Mouse (Mus musculus): ENCODE results near the gene Pbx4. TPM values are rescaled to one million over a fixed set of nuclear protein-coding genes. Genes with fewer than 3 reads are reported as not detected.
A peak's percentile ranks its signal among the peaks of the same experiment; 100 is the strongest.

The Pbx4 gene
- 2.4 and 3.9 TPM in 2 replicates for polyA plus RNA-seq (2015; fragmentation: Nextera tagmentation; extraction: Ambion mirVana)

DNA sequence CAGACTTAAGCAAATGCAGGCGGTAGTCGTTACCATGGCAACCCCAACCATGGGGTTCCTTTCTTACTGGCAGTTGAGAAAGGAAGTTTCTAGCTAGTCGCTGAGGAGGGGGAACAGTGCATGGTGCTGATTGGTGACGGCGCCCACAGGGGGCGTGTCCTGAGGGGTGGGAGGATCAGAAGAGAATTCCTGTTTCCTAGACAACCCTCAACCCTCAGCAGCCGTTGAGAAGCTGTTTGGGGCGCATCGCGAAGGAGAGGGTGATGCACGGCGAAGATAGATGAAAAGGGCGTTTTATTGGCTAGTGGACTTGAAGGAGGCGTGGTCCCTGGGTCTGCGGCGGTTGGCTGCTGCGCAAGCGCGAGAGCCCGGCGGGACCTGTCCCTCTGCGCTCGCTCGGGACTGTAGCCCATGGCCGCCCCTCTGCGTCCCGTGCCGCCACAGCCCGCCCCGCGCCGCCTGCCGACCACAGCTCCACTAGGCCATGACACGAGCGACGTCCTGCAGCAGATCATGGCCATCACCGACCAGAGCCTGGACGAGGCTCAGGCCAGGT is at the start of gene Pbx4:
TSS of gene Pbx4 (plus strand) at position 194 of the 556 bp plus-strand sequence.
- H3K27ac ChIP-seq (replicated peaks): 0 out of 2 replicates have a peak within 1 kb of the TSS, but pooled peaks have one; percentile 17
- H3K4me2 ChIP-seq: peak within 1 kb of the TSS; percentile 92
- peak within 1 kb of the TSS; percentile 63 for H3K4me3 ChIP-seq
- peak; percentile 79 for ATAC-seq (ENCODE audit: extremely low read depth, insufficient number of reproducible peaks, low FRiP score, low TSS enrichment)
- peaks cover 20% of the 10 kb centered on the region for H3K4me1 ChIP-seq
- under 1% methylated on average over 38 of the region's 38 CpGs for WGBS
- H3K36me3 ChIP-seq: 0 out of 2 replicates have a peak, but pooled peaks cover 6% of the 10 kb centered on the region
- no peaks in the 10 kb centered on the region for H3K9me3 ChIP-seq
- H3K27me3 ChIP-seq (replicated peaks): peaks cover 10% of the 10 kb centered on the region
- peak within 1 kb of the TSS; percentile 82 for H3K9ac ChIP-seq

DNA sequence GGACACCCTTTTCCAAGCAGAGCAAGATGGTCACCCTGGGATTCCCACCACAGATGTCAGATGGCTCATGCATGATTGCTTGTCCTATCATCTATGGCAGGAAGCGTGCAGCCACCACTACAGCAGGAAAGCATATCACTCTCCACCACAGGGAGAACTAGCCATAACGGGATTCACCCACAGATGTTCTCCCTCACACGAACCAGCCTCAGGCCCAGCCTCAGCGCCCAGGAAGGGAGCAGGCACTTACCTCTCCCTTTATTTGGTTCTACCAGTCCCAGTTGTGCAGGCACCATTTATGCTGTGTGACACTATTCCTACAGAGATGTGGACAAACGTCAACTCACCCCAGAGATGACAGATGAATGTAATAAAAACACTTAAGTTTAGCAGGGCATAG is 43.2 kb upstream of the Pbx4 start:
- H3K27ac ChIP-seq (replicated peaks): no peak overlapping the region
- 83% methylated on average over 5 of the region's 5 CpGs for WGBS

DNA sequence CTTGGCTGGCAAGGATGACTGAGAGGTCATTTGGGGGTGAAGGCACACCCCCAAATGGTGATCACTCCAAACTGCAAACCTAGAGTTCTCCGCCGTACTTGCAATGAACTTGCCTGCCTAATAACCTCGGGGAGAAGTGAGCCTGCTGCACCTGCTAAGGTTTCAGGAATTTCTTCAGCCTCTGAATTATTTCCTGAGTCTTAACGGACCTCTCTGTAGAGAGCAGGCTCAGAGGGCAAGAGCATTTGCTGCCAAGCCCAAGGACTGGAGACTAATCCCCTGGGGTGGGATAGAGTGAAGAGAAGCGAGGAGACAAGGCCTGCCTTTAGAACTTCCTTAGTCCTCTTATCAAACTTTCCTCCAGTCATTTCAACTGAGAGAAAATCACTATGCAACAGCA is 42.6 kb upstream of the Pbx4 start:
- H3K27me3 ChIP-seq (replicated peaks): no peaks in the 10 kb centered on the region
- peaks cover 17% of the 10 kb centered on the region for H3K36me3 ChIP-seq
- peak overlapping the region; percentile 100 for H3K4me3 ChIP-seq
- peak overlapping the region; percentile 88 for H3K4me2 ChIP-seq
- no peaks in the 10 kb centered on the region for H3K9me3 ChIP-seq
- H3K4me1 ChIP-seq: peaks cover 25% of the 10 kb centered on the region
- peak overlapping the region; percentile 98; the same call in 1 of the 2 replicates for H3K9ac ChIP-seq
- no peak for ATAC-seq (ENCODE audit: extremely low read depth, insufficient number of reproducible peaks, low FRiP score, low TSS enrichment)
- 57% methylated on average over 5 of the region's 5 CpGs for WGBS
- H3K27ac ChIP-seq (replicated peaks): no peak overlapping the region

More for the DNA sequence above, 43.2 kb upstream of the Pbx4 start:
- Histone ChIP-seq H3K9me3 (no peaks in the 10 kb centered on the region), H3K4me1 (peaks cover 25% of the 10 kb centered on the region), H3K4me2 (no peak overlapping the region), H3K27me3 (replicated peaks) (no peaks in the 10 kb centered on the region), H3K36me3 (peaks cover 10% of the 10 kb centered on the region), H3K9ac (no peak overlapping the region), H3K4me3 (no peak overlapping the region)
- ATAC-seq (ENCODE audit: extremely low read depth, insufficient number of reproducible peaks, low FRiP score, low TSS enrichment): no peak

DNA sequence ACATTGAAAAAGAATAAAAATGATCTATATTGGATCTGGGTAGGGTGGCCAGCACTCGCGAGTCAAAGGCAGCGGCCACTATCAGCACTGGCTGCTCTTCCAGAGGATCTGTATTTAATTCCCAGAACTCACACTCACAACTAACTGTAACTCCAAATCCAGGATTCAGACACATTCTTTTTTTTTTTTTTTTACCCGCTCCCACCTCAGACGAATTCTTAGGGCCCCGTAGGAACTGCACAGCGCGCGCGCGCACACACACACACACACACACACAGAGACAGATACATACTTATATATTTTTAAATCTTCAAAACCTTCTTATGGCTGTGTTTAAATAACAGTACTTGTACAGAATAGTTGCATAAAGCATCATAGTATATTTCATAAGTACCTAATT is 41.9 kb upstream of the Pbx4 start:
- H3K4me2 ChIP-seq: peak overlapping the region; percentile 88
- peak overlapping the region; percentile 100 for H3K4me3 ChIP-seq
- peak overlapping the region; percentile 98 for H3K9ac ChIP-seq
- 23% methylated on average over 11 of the region's 11 CpGs for WGBS
- H3K27ac ChIP-seq (replicated peaks): peak overlapping the region; percentile 91
- no peaks in the 10 kb centered on the region for H3K27me3 ChIP-seq (replicated peaks)
- peaks cover 23% of the 10 kb centered on the region for H3K36me3 ChIP-seq
- peaks cover 25% of the 10 kb centered on the region for H3K4me1 ChIP-seq
- H3K9me3 ChIP-seq: no peaks in the 10 kb centered on the region
- ATAC-seq (ENCODE audit: extremely low read depth, insufficient number of reproducible peaks, low FRiP score, low TSS enrichment): no peak

DNA sequence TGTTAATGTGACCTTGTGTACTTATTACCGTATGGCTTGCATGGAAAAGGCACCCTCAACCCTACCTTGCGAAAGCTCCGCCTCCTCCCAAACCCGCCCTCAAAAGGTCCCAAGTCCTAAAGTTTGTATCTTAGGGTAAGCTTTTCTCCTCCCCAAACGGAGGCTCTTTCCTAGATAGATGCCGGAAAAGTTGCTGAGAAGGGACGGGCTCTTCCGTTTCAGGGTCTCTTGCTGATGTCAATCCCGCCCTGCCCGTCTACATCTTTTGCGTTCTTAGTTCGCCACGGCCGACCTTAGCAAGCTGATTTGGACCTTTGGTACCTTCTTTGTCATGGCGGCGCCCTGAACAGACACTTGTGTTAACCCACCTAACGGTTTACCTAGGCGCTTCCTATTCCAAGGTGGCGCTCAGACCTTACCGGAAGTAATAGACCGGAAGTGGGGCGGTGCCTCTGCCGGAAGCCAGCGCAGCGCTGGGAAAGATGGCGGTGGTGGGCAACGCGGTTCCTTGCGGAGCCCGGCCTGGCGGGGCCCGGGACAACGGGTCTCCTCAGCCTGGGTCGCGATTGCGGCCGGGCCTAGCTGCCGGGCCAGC is 41.4 kb upstream of the Pbx4 start, which contains the start of the genes Atp13a1 and Zfp866:
TSS of gene Atp13a1 (plus strand) at position 391 of the 595 bp plus-strand sequence.
TSS of gene Zfp866 (minus strand) at position 406 of the 595 bp plus-strand sequence.
- Histone ChIP-seq H3K9ac (peak within 1 kb of the TSS; percentile 98), H3K4me1 (peaks cover 25% of the 10 kb centered on the region), H3K4me3 (peak within 1 kb of the TSS; percentile 100), H3K27ac (replicated peaks) (peak within 1 kb of the TSS; percentile 91), H3K4me2 (peak within 1 kb of the TSS; percentile 88), H3K27me3 (replicated peaks) (no peaks in the 10 kb centered on the region), H3K9me3 (no peaks in the 10 kb centered on the region), H3K36me3 (peaks cover 28% of the 10 kb centered on the region)
- ATAC-seq (ENCODE audit: extremely low read depth, insufficient number of reproducible peaks, low FRiP score, low TSS enrichment): peak; percentile 77; the same call in 1 of the 2 replicates
- WGBS: under 1% methylated on average over 38 of the region's 38 CpGs

DNA sequence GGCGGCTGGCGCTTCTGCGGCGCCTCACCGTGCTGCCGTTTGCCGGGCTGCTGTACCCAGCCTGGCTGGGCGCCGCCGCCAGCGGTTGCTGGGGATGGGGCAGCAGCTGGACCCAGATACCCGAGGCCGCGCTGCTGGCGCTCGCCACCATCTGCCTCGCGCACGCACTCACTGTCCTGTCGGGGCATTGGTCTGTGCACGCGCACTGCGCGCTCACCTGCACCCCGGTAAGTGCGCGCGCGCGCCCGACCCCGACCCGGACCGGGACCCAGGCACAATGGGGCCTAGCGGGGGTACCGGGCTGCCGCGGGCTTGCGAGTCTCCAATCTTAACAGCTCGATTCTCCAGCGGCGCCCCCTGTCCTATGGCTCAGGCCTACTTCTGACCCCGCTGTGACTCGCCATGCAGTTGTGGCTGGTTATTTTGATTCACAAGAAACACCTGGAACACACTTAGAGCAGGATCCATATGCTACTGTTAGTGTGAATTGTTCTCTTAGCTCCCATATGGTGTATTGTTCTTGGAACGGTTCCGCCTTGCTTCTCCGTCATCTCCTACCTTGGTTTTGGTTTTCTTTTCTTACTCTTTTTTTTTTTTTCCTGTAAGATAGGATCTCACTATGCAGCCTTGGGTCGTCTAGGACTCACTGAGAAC is 40.7 kb upstream of the Pbx4 start:
- Histone ChIP-seq H3K36me3 (peaks cover 35% of the 10 kb centered on the region), H3K4me1 (peaks cover 25% of the 10 kb centered on the region), H3K4me2 (peak overlapping the region; percentile 88), H3K9ac (peak overlapping the region; percentile 98), H3K9me3 (no peaks in the 10 kb centered on the region), H3K4me3 (peak overlapping the region; percentile 100), H3K27ac (replicated peaks) (peak overlapping the region; percentile 91), H3K27me3 (replicated peaks) (no peaks in the 10 kb centered on the region)
- peak; percentile 47 for ATAC-seq (ENCODE audit: extremely low read depth, insufficient number of reproducible peaks, low FRiP score, low TSS enrichment)
- under 1% methylated on average over 48 of the region's 48 CpGs for WGBS

DNA sequence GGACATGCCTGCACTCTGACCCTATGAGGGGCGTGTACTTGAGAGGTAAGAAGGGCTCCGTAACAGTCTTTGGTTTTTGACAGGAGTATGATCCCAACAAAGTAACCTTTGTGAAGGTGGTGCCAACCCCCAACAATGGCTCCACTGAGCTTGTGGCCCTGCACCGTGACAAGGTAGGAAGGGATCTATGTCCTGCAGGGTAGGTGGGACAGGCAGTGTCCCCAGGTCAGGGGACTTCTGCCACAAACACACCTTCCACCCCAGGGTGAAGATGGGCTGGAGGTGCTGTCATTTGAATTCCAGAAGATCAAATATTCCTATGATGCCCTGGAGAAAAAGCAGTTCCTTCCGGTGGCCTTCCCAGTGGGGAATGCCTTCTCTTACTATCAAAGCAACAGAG is 38.6 kb upstream of the Pbx4 start:
- no peak overlapping the region for H3K9ac ChIP-seq
- H3K4me3 ChIP-seq: no peak overlapping the region
- no peak overlapping the region for H3K27ac ChIP-seq (replicated peaks)
- H3K36me3 ChIP-seq: peaks cover 56% of the 10 kb centered on the region
- peaks cover 25% of the 10 kb centered on the region for H3K4me1 ChIP-seq
- H3K4me2 ChIP-seq: no peak overlapping the region
- H3K27me3 ChIP-seq (replicated peaks): no peaks in the 10 kb centered on the region
- 92% methylated on average over 4 of the region's 4 CpGs for WGBS
- no peaks in the 10 kb centered on the region for H3K9me3 ChIP-seq
- no peak for ATAC-seq (ENCODE audit: extremely low read depth, insufficient number of reproducible peaks, low FRiP score, low TSS enrichment)

DNA sequence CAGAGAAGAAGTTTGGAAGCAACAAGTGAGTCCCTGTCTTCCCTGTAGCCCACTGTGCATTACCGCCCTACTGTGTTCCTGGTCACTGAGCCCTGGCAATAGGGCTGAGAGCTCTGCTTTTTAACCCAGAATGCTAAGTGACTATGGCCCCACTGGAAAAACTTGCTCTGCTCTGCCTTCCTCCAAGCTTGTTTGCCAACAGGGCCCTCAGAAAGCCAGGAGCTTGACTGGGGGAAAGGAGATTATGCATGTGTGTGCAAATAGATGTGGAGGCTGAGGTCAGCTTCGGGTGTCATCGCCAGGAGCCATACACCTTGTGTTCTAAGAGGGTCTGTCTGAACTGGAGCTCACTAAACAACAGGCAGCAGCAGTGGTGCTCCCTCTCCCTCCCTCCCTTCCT is 38.2 kb upstream of the Pbx4 start:
- no peak for ATAC-seq (ENCODE audit: extremely low read depth, insufficient number of reproducible peaks, low FRiP score, low TSS enrichment)
- Histone ChIP-seq H3K9ac (no peak overlapping the region), H3K36me3 (peaks cover 60% of the 10 kb centered on the region)

DNA sequence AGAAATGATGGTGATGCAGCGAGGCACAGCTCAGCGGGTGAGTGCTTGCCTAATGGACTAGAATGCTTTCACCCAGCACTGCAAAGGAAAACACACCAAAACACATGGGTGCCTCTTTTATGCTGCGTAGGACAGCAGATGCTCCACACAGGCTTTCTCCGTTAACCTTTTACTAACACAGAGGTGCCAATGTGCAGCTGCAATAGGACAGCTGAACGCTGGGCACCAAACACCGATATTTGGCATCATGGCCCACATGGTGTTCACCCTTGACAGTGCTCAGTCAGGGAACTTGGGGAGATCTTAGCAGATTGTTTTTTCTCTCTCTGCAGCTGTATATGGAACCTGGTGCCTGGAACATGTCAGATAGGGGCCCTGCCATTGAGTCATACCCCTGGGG is 37.4 kb upstream of the Pbx4 start:
- H3K4me2 ChIP-seq: no peak overlapping the region
- no peak overlapping the region for H3K27ac ChIP-seq (replicated peaks)
- no peaks in the 10 kb centered on the region for H3K27me3 ChIP-seq (replicated peaks)
- no peak overlapping the region for H3K9ac ChIP-seq
- no peak for ATAC-seq (ENCODE audit: extremely low read depth, insufficient number of reproducible peaks, low FRiP score, low TSS enrichment)
- no peaks in the 10 kb centered on the region for H3K9me3 ChIP-seq
- peaks cover 68% of the 10 kb centered on the region for H3K36me3 ChIP-seq
- WGBS: 92% methylated on average over 6 of the region's 6 CpGs
- no peak overlapping the region for H3K4me3 ChIP-seq
- H3K4me1 ChIP-seq: peaks cover 22% of the 10 kb centered on the region

More for the DNA sequence above, 38.2 kb upstream of the Pbx4 start:
- H3K4me1 ChIP-seq: peaks cover 25% of the 10 kb centered on the region
- H3K4me2 ChIP-seq: no peak overlapping the region
- no peaks in the 10 kb centered on the region for H3K9me3 ChIP-seq
- H3K27ac ChIP-seq (replicated peaks): no peak overlapping the region
- H3K27me3 ChIP-seq (replicated peaks): no peaks in the 10 kb centered on the region
- 94% methylated on average over 3 of the region's 3 CpGs for WGBS
- no peak overlapping the region for H3K4me3 ChIP-seq

DNA sequence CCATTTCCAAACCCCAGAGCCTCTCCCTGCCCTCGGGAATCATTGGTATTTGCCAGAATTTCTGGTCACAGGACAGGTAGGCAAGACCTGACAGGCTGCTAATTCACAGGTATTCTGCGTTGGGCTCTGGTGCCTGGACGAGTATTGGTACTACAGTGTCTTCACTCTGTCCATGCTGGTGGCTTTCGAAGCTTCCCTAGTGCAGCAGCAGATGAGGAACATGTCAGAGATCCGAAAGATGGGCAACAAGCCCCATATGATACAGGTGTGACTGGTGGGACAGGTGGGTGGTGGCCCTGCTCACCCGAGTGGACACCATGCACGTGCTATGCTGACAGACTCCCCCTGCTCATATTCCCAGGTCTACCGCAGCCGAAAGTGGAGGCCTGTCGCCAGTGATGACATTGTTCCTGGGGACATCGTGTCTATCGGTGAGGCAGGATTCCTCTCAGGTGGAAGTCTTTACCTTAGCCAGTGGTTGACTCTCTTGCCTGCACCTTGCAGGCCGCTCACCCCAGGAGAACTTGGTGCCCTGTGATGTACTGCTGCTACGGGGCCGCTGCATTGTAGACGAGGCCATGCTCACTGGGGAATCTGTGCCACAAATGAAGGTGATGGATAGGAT is 35.5 kb upstream of the Pbx4 start:
- H3K9ac ChIP-seq: no peak overlapping the region
- H3K4me2 ChIP-seq: no peak overlapping the region
- WGBS: 94% methylated on average over 16 of the region's 16 CpGs
- no peak for ATAC-seq (ENCODE audit: extremely low read depth, insufficient number of reproducible peaks, low FRiP score, low TSS enrichment)
- H3K9me3 ChIP-seq: no peaks in the 10 kb centered on the region
- no peaks in the 10 kb centered on the region for H3K27me3 ChIP-seq (replicated peaks)
- no peak overlapping the region for H3K27ac ChIP-seq (replicated peaks)
- no peak overlapping the region for H3K4me3 ChIP-seq
- peaks cover 15% of the 10 kb centered on the region for H3K4me1 ChIP-seq
- peaks cover 88% of the 10 kb centered on the region for H3K36me3 ChIP-seq

DNA sequence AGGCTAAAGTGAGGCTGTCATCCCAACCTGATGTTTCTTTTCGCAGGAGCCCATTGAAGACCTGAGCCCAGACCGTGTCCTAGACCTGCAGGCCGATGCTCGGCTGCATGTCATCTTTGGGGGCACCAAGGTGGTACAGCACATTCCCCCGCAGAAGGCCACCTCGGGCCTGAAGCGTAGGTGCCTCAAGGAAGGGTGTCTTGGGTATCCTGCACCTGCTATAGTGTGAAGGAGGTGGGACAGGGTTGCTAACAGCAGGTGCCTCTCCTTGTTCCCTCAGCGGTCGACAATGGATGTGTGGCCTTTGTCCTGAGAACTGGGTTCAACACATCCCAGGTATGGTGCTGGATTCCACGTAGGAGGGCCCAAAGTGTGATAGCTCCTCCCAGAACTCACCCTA is 34.6 kb upstream of the Pbx4 start:
- Histone ChIP-seq H3K4me1 (peaks cover 6% of the 10 kb centered on the region), H3K9me3 (no peaks in the 10 kb centered on the region), H3K4me2 (no peak overlapping the region), H3K4me3 (no peak overlapping the region), H3K36me3 (peaks cover 94% of the 10 kb centered on the region), H3K9ac (no peak overlapping the region), H3K27ac (replicated peaks) (no peak overlapping the region), H3K27me3 (replicated peaks) (no peaks in the 10 kb centered on the region)
- no peak for ATAC-seq (ENCODE audit: extremely low read depth, insufficient number of reproducible peaks, low FRiP score, low TSS enrichment)
- WGBS: 90% methylated on average over 10 of the region's 10 CpGs
